In genomic region chr10:59978873-59979743, GRCm38 (mm10) we compare ENCODE assay signal across 8 mouse cellular contexts. TPM values are rescaled to one million over a fixed set of nuclear protein-coding genes. Genes with fewer than 3 reads are reported as not detected.
DNase-seq lines count a peak whose midpoint lies in the region; ATAC-seq lines count a peak whose summit lies in the region.

No protein-coding gene starts in this region.

- H3K36me3 ChIP-seq in midbrain, embryonic 11.5 days (ENCODE audit: control insufficient read depth, insufficient read depth, low read length): no peaks in the 10 kb centered on the region

- 61% methylated on average over 11 of the region's 11 CpGs for WGBS in midbrain, embryonic 11.5 days

- H3K27me3 ChIP-seq in midbrain, embryonic 11.5 days (ENCODE audit: control insufficient read depth, insufficient read depth, low read length): no peaks in the 10 kb centered on the region

- no peaks in the 10 kb centered on the region for H3K9me3 ChIP-seq in midbrain, embryonic 11.5 days (ENCODE audit: control insufficient read depth, low read length)

- intact Hi-C loops in heart, postnatal 10 days (cut with DNase I): no loop called here

- no peak overlapping the region; the same call in 1 of the 2 replicates for H3K9ac ChIP-seq in midbrain, embryonic 11.5 days (ENCODE audit: low read length)

- H3K4me3 ChIP-seq in midbrain, embryonic 11.5 days (ENCODE audit: low read depth, low read length): no peak overlapping the region

- H3K4me2 ChIP-seq in midbrain, embryonic 11.5 days: no peak overlapping the region

- peak; percentile 38; the same call in 1 of the 2 replicates for ATAC-seq in midbrain, embryonic 11.5 days (ENCODE audit: low FRiP score)

- peak; percentile 40 for DNase-seq in right cerebral cortex, postnatal 14 days
- no peak for DNase-seq in right cerebral cortex, postnatal 36 days (ENCODE audit: low spot score in 2 of 2)
- peak; percentile 73 for DNase-seq in fibroblast of lung, adult 2 months (ENCODE audit: low read depth)
- DNase-seq in heart, postnatal 10 days: peak; percentile 89 to 90
- peak; percentile 94 for DNase-seq in kidney, postnatal 14 days
- no peak for DNase-seq in midbrain, embryonic 11.5 days (ENCODE audit: low spot score, missing footprints)
- DNase-seq in urinary bladder, postnatal 25 days (ENCODE audit: low spot score): peak; percentile 63
- no peak for DNase-seq in left cerebral cortex, adult 11 months (ENCODE audit: low spot score)

- 0 out of 2 replicates have a peak overlapping the region, but pooled peaks have one; percentile 30 for H3K27ac ChIP-seq in midbrain, embryonic 11.5 days (ENCODE audit: low read depth, low read length)

- H3K4me1 ChIP-seq in midbrain, embryonic 11.5 days (ENCODE audit: control insufficient read depth, insufficient read depth, low read length): peaks cover 11% of the 10 kb centered on the region

RNA-seq across cellular contexts. Expression of gene Ascc1, which starts 23.5 kb away (rescaled TPM):
- total RNA-seq in heart, postnatal 10 days (2021): 10 to 100 TPM; 20.8 to 22.8 TPM
- 42.5 and 43.6 TPM in 2 replicates for polyA plus RNA-seq in midbrain, embryonic 11.5 days (2014; fragmentation: Nextera tagmentation; extraction: Ambion mirVana)

RNA-seq across cellular contexts. Expression of gene Anapc16, which starts 23.8 kb away (rescaled TPM):
- total RNA-seq in heart, postnatal 10 days (2021): 10 to 100 TPM; 73.8 to 83.7 TPM
- 87.2 and 98.5 TPM in 2 replicates for polyA plus RNA-seq in midbrain, embryonic 11.5 days (2014; fragmentation: Nextera tagmentation; extraction: Ambion mirVana)

RNA-seq across cellular contexts. Expression of gene Ddit4, which starts 27.5 kb away (rescaled TPM):
- 100 to 1,000 TPM in 1 of 2 experiments, 10 to 100 TPM in 1; 65.8 to 116 TPM for total RNA-seq in heart, postnatal 10 days (2021)
- 4.1 and 4.5 TPM in 2 replicates for polyA plus RNA-seq in midbrain, embryonic 11.5 days (2014; fragmentation: Nextera tagmentation; extraction: Ambion mirVana)

Comparison
In these comparisons a context has a peak if more than half of its experiments do, and no peak if none do; other contexts are left out.
1. DNase-seq: peak in right cerebral cortex, postnatal 14 days (single experiment), fibroblast of lung, adult 2 months (single experiment), heart, postnatal 10 days (2 of 2), kidney, postnatal 14 days (single experiment) and urinary bladder, postnatal 25 days (single experiment); none in right cerebral cortex, postnatal 36 days (0 of 2), midbrain, embryonic 11.5 days (single experiment) and left cerebral cortex, adult 11 months (single experiment).